Mouse (Mus musculus): ENCODE results near the gene Kmt2a.

Kmt2a gene

GRCm38 (mm10) chr9:44819920-44820827 is 60.9 kb downstream of the Kmt2a start:
- CTCF ChIA-PET, result interaction anchor here (0.9 kb wide), 1 partner anchor 10 kb away, joined by 4 read pairs; no protein-coding TSS in a partner anchor

- CTCF ChIA-PET, result no interaction called here
Observed at GRCm38 (mm10) chr9:44817522-44817921, 63.6 kb downstream of the Kmt2a start.

- CTCF ChIA-PET, result interaction anchor here (0.6 kb wide), 1 partner anchor 230 kb away, joined by 3 read pairs; no protein-coding TSS in a partner anchor
Observed at GRCm38 (mm10) chr9:44814179-44814578, 66.9 kb downstream of the Kmt2a start.

- CTCF ChIA-PET, result no interaction called here
Observed at GRCm38 (mm10) chr9:44810316-44810715, 70.8 kb downstream of the Kmt2a start.

GRCm38 (mm10) chr9:44807778-44808177 is 73.3 kb downstream of the Kmt2a start:
- CTCF ChIA-PET, result no interaction called here

- CTCF ChIA-PET, result no interaction called here
Observed at GRCm38 (mm10) chr9:44807141-44807540, 74.0 kb downstream of the Kmt2a start.

- CTCF ChIA-PET, result no interaction called here
Observed at GRCm38 (mm10) chr9:44805536-44805935, 75.6 kb downstream of the Kmt2a start.

- CTCF ChIA-PET, result no interaction called here
Observed at GRCm38 (mm10) chr9:44804678-44805077, 76.4 kb downstream of the Kmt2a start.

- CTCF ChIA-PET, result no interaction called here
Observed at GRCm38 (mm10) chr9:44802808-44803450, 78.2 kb downstream of the Kmt2a start, which contains the start of gene Ttc36. Gene Ttc36, minus strand, starts transcription at chr9:44803072.

GRCm38 (mm10) chr9:44801669-44802068 is 79.4 kb downstream of the Kmt2a start:
- CTCF ChIA-PET, result no interaction called here

GRCm38 (mm10) chr9:44799958-44800324 is 81.2 kb downstream of the Kmt2a start:
- CTCF ChIA-PET, result no interaction called here

GRCm38 (mm10) chr9:44799102-44799957 is 81.8 kb downstream of the Kmt2a start, which contains the start of gene Tmem25:
Gene Tmem25, minus strand, starts transcription at chr9:44799307.
- CTCF ChIA-PET, result no interaction called here

- CTCF ChIA-PET, result interaction anchor here (1.0 kb wide), 1 partner anchor 37 kb away, joined by 3 read pairs; no protein-coding TSS in a partner anchor
Observed at GRCm38 (mm10) chr9:44798298-44798697, 82.8 kb downstream of the Kmt2a start.

- CTCF ChIA-PET, result no interaction called here
Observed at GRCm38 (mm10) chr9:44792842-44793241, 88.3 kb downstream of the Kmt2a start.

- CTCF ChIA-PET, result no interaction called here
Observed at GRCm38 (mm10) chr9:44772750-44773651, 108.1 kb downstream of the Kmt2a start.

- CTCF ChIA-PET, result no interaction called here
Observed at GRCm38 (mm10) chr9:44772392-44772749, 108.7 kb downstream of the Kmt2a start.

GRCm38 (mm10) chr9:44771376-44771775 is 109.7 kb downstream of the Kmt2a start:
- CTCF ChIA-PET, result no interaction called here

GRCm38 (mm10) chr9:44768029-44768394 is 113.1 kb downstream of the Kmt2a start:
- CTCF ChIA-PET, result interaction anchor here (0.7 kb wide), 2 partner anchors 66 to 268 kb away, joined by 4 to 5 read pairs; no protein-coding TSS in a partner anchor

GRCm38 (mm10) chr9:44767101-44768028 is 113.7 kb downstream of the Kmt2a start, which contains the start of the genes Arcn1 and Ift46:
Gene Arcn1, minus strand, starts transcription at chr9:44767845.
Gene Ift46, plus strand, starts transcription at chr9:44767908.
- CTCF ChIA-PET, result interaction anchor here (0.6 to 0.7 kb wide), 4 partner anchors 65 to 698 kb away, joined by 4 to 8 read pairs (median 6); no protein-coding TSS in a partner anchor
